Mouse (Mus musculus): ENCODE results near the gene Lypd6.

The Lypd6 gene

DNA sequence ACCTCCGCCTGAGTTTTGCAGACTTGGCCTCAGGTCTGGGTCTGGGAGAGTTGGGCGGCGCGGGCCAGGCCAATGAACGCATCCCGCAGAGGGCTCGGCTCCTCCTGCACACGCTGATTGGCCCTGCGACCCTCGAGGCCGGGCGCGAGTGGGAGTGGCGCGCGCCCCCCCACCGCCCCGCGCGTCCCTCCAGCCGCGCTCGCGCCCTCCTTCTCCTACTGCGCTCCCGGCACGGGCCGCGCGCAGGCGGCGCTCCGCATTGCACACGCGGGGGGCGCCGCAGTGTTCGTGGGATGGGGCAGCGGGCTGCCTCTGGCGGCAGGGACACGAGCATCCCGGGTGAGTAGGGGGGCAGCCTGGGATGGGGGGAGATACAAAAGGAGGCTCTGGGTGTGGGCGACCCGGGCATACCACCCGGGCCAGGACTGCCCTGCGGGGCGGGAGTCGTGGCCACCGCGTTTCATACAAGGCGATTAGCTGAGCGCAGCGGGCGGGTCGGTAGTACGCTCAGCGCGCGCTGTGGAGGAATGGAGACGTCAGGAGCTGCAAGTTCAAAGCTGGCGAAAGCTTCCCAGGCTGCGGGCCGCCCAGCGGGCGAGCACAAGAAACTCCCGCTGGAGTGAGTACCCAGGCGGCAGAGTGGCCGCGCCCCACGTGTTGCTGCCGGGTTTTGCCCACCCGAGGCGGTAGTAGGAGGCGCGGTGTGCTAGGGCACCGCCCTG, at the start of gene Lypd6:
TSS of gene Lypd6 (plus strand) at position 184 of the 722 bp plus-strand sequence.
- peak; percentile 86 to 92 for DNase-seq (ENCODE audit: inconsistent age in 2 of 2, low spot score in 1 of 2)

DNA sequence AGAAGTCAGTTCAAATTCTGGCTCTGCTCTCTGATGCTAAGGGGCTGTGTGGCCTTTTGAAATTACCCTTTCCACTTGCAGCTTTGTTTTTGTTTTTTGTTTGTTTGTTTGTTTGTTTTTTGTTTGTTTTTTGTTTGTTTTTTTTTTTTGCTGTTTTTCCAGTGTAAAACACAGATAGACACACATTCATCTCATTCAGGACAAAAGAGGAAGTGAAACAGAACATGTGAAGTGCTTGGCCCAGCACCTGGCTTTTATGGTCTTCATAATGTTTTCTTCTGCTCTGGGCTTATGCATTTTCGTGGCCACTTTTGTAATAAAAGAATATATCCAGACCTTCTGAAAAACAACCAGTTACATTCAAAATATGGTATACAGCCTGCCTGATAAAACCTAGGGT, 46.8 kb upstream of the Lypd6 start:
- no peak for DNase-seq (ENCODE audit: inconsistent age in 2 of 2, low spot score in 1 of 2)

DNA sequence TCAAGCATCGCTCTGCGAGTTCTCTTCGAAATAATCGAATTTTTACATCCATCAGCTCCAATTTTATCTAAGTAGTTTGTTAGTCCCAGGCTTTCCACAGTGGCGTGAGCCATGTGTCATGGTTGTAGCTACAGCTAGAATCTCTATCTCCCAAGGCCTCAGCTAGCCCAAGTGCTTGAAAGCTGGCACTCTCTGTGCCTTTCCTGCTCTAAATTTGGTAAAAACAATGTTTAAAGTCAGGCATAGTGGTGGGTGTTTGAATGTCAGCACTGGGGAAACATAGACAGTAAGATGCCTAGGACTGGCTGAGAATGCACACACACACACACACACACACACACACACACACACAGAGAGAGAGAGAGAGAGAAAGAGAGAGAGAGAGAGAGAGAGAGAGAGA, 40.7 kb upstream of the Lypd6 start:
- DNase-seq (ENCODE audit: inconsistent age in 2 of 2, low spot score in 1 of 2), result no peak

DNA sequence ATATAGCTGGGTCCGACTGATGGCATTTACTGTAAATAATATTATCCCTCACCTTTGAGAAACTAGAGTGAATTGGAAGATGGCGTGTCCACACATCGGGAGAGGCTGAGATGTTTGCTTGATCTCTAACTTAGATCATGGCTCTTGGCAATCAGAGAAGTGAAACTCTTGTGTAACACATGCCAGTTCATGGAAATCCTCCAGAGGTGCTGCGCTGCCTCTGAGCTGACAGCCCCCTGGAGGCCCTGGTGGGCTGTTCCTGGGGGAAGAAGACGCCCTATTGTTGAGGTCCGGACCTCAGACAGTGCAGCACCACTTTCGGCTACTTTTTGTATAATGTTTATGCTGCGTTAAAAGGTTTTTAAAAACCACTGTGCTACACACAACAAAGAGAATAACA, 37.3 kb upstream of the Lypd6 start:
- DNase-seq (ENCODE audit: inconsistent age in 2 of 2, low spot score in 1 of 2), result no peak

DNA sequence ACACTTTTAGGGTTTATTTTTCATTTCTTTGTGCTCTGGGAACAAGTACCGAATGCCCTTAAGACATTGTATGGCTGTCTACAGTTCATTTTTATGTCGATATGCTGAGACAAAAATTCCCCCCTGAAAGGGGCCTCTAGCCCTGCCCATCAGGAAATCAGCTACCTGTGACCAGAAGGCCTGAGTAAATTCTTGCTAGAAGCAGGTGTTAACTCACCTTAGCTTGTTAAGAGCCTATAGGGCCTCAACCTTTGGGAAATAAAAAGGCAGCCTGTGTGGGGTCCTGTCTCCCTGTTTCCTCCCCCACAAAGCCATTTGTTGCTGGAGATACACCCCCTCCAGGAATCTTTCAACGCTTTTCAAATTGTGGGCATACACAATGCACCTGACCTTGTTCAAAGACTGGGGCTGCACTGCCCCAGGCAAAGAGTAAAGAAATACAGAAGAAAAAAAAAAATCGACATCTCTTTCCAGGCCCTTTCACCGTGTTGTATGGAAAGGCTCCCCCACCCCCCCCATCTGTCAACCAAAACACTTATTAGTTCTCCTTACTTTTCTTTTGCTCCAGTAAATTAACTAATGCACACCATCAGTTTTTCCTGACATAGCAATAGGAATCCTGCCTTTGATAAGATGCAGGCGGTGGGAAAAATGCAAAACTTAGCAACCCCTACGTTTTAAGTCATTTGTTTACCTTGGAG, 21.9 kb upstream of the Lypd6 start:
- no peak for DNase-seq (ENCODE audit: inconsistent age in 2 of 2, low spot score in 1 of 2)

DNA sequence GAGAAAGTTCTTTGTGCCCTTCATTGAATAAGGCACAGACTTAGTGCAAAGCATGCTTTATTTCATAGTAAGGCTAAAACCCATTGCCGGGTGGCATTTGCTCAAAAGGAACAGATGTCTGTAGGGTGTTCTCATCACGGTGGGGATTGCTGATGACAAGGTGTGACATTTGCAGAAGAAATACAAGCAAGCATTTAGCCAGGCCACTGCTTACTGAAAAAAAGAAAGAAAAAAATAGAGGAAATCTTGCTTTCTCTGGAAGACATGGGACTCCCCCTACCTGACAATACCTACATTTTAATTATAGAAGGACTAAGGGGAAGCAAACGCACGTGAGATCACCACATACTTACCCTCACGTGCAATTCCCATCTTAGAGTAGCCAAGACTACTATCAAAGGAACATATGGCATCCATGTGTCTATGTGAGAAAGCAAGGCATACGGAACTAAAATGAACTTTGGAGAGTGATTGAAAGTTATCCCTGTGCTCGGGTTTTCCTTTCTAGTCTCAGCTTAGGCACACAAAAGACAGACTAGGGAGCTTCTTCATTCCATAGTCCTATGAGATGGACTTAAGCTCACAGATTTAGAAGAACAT, 21.3 kb upstream of the Lypd6 start:
- DNase-seq (ENCODE audit: inconsistent age in 2 of 2, low spot score in 1 of 2), result no peak

- no peak for DNase-seq (ENCODE audit: inconsistent age in 2 of 2, low spot score in 1 of 2)
Observed at GRCm38 (mm10) chr2:50045841-50046240, 20.4 kb upstream of the Lypd6 start.

GRCm38 (mm10) chr2:50048442-50048841, 17.8 kb upstream of the Lypd6 start:
- DNase-seq (ENCODE audit: inconsistent age in 2 of 2, low spot score in 1 of 2), result no peak

DNA sequence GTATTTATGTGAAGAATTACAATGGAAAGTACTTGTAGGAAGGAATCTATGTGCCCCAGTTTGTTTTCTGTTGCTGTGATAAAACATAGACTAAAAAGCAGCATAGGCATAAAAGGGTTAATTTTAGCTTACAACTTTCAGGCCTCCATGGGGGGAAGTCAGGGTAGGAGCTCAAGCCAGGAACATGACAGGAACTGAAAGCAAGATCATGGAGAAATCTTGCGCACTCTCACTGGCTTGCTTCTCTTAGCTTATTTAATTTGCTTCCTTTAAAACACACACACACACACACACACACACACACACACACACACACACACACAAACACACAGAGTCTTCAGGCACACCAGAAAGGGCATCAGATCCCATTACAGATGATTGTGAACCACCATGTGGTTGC, 12.3 kb upstream of the Lypd6 start:
- DNase-seq (ENCODE audit: inconsistent age in 2 of 2, low spot score in 1 of 2), result no peak

DNA sequence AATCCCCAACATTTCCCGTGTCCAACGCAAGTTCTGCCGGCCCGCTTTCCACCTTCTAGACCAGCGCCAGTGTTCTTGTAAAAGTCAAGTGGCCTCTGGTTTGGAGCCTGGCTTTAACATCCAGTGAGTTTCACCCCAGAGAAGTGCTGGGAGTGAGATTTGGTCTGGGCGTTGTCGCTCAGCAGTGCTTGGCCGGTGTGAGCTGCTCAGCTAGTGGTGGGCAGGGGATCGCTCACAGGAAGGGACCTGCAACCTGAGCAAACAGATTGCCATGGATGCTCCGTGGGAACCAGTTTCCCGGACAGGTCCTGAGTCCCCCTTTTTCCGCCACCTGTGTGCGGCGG, 355 bp upstream of the Lypd6 start:
- no peak for DNase-seq (ENCODE audit: inconsistent age in 2 of 2, low spot score in 1 of 2)

DNA sequence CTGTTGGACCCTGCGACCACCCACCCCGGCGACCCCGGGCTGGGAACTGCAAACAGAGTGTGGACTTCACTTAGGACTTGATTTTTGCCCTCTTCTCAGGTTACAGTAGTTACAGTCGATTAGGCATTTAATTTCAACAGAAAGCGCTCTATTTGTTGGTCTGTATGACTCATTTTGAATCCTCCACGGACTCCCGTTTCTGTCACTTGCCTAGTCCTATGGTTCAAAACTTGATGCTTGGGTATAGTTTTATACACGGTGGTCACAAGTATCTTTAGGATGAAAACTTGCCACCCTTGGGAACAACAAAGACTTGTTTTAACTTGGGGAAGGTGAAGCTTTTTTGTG, 713 bp downstream of the Lypd6 start:
- DNase-seq (ENCODE audit: inconsistent age in 2 of 2, low spot score in 1 of 2), result peak in 1 of 2 experiments; percentile 78

GRCm38 (mm10) chr2:50069571-50070295, 3.5 kb downstream of the Lypd6 start:
- peak; percentile 78 to 89 for DNase-seq (ENCODE audit: inconsistent age in 2 of 2, low spot score in 1 of 2)

DNA sequence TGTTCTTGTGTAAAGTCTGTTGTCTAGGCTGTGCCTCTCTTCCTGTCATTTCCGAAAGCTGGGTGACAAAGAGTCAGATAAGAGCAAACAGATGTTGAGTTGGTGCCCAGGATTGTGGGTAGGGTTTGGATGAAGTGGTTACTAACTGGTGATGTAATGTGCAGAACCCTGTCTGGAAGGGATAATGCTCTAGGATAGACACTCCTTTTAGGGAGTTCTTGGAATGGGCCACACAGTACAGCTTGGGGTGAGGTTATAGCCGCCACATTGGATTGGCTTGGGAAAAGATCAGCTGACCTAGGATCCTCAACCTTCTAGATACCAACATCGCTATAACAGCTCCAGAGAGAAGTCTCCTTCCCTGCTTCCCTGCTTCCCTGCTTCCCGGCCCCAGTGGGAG, 5.9 kb downstream of the Lypd6 start:
- no peak for DNase-seq (ENCODE audit: inconsistent age in 2 of 2, low spot score in 1 of 2)

GRCm38 (mm10) chr2:50084746-50085145, 18.5 kb downstream of the Lypd6 start:
- no peak for DNase-seq (ENCODE audit: inconsistent age in 2 of 2, low spot score in 1 of 2)

DNA sequence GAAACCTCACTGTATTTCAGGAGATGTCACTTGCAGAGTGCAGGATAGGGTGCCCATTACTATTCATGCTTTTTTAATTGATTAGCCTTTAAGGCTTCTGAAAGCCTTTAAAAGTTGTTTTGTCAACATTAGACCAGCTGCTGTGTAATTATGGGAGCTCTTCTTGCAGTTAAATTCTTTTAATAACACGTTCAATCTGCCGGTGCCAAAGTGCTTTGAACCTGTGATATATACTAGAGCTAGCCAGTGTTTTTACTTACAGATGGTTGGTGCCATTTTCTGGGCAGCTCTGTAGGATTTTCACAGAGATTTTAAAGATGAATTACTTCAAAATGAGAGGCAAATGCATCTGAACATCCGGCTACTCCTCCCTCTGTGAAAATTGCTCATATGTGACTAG, 21.5 kb downstream of the Lypd6 start:
- no peak for DNase-seq (ENCODE audit: inconsistent age in 2 of 2, low spot score in 1 of 2)

DNA sequence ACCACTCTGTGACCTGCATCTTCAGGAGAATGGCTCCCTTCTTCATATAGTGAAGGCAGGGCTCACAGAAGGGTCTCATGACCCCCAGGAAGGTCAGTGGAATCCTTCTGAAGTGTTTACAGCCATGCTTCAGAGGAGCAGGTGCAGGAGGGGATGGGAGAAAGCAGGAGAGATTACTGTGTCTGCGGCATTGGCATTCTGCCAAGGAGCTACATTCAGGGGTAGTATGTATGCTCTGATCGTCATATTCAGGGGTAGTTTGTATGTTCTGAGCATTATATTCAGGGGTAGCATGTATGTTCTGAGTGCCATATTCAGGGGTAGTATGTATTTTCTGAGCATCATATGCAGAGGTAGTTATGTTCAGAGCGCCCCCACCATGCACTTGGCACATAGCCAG, 30.1 kb downstream of the Lypd6 start:
- DNase-seq (ENCODE audit: inconsistent age in 2 of 2, low spot score in 1 of 2), result no peak

GRCm38 (mm10) chr2:50100364-50101151, 34.3 kb downstream of the Lypd6 start:
- no peak for DNase-seq (ENCODE audit: inconsistent age in 2 of 2, low spot score in 1 of 2)

GRCm38 (mm10) chr2:50101152-50101450, 34.9 kb downstream of the Lypd6 start:
- DNase-seq (ENCODE audit: inconsistent age in 2 of 2, low spot score in 1 of 2), result peak in 1 of 2 experiments; percentile 49

DNA sequence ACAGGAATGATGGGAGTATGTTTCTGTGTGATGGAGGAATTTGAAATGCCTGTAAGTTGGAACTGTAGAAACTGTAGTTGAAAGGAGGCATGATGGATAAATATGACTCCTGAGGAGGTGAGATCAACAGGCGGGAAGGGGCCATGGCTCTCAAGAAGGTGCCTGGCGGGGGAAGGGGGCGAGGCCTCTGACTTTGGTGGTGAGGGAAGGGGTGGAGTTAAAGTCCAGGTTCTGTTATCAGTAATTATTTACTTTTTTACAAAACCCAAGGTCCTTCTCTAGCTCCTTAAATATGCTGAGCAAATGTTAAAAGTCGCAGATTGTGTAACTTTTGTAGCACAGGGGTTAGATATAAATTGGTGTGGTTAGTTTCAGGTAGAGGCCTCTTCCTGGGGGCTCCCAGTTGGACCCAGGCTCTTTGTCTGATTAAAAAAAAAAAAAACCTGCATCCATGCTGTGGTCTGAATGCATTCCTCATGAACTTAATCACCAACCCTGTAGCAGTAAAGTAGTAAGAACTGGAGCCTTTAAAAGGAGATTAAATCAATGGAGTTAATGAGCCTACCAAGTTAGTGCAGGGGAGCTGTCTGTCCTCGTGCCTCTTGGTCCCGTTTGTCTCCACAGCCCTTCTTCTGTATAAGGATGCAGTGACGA, 37.7 kb downstream of the Lypd6 start:
- DNase-seq (ENCODE audit: inconsistent age in 2 of 2, low spot score in 1 of 2), result no peak

DNA sequence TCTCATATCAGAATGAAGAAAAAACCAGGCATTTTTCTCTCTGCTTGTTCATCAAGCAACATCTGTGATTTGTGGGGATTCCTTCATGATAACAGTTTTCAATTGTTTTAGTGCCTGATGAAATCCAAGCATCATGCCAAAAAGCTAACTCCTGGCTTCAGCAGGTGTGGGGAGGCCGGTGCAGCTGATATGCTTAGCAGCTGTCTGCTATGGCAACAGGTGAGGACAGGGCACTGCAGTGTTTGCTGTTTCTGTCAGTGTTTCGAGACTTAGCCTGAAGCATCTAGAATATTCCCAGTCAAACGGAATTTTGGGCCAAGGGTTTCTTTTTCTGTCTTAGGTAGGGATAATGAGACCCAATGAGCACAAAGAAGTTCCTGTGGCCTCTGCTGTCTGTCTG, 39.4 kb downstream of the Lypd6 start:
- no peak for DNase-seq (ENCODE audit: inconsistent age in 2 of 2, low spot score in 1 of 2)

DNA sequence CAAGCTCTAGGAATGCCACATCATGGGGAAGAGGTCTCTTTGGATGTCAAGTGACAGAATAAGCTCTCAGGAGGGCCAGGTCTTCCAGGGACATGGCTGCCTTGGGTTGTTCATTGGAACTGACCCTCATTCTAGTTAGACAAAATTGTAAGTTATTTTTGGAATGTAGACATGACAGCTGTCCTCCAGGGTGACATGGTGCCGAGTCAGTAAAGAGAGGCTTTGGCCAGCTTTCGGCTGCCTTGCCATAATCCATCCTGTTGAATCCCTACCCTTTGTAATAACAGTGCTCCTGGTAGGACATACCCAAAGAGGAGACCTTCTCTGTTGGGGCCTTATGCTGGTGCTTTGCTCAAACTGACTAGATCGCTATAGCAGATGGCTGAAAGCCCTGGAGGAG, 39.8 kb downstream of the Lypd6 start:
- DNase-seq (ENCODE audit: inconsistent age in 2 of 2, low spot score in 1 of 2), result no peak
